Mouse (Mus musculus): ENCODE results near the gene Ric8b.

Ric8b gene

DNA sequence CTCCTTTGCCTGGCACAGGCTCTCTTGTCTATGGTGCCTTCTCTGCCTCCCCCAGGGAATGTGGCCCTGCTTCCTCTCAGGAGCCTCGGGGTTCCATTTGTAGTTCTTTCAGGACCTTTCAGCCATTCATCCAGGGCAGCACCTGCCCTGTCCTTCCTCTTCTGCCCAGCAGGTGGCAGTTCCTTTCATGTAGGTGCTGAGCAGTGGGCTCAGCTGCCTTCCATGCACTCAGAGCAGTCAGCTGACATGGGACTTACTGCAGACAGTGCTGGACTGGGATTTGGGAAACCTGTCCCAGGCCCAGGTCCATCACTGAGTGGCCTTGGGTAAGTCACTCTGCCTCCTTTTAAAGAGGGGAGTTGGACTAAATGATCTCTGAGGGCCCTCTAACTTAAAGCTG, 96.0 kb downstream of the Ric8b start:
- DNase-seq: peak in 1 of 2 experiments; percentile 46

DNA sequence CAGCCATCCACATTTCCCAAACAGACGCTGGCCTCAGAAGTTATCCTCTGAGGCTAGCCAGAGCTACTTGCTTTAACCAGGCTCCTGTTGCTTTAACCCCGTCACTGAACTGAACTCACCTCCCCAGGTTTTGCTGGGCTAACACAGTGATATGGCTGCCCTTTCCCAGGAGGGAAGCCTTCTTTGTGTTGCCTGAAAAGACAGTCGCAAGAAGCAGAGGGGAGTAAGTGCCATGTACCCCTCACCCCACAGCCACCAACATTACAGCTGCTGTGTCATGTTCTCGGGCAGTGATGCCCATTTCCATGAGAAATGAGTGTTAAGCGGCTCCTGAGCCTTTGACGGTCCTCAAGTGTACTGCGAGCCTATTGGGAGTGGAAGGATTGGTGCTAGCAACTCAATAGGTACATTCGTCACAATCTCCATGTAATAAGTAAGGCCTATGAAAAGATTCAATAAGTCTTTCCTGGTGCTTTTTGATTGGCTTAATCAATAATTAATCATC, 96.6 kb downstream of the Ric8b start:
- DNase-seq: no peak

DNA sequence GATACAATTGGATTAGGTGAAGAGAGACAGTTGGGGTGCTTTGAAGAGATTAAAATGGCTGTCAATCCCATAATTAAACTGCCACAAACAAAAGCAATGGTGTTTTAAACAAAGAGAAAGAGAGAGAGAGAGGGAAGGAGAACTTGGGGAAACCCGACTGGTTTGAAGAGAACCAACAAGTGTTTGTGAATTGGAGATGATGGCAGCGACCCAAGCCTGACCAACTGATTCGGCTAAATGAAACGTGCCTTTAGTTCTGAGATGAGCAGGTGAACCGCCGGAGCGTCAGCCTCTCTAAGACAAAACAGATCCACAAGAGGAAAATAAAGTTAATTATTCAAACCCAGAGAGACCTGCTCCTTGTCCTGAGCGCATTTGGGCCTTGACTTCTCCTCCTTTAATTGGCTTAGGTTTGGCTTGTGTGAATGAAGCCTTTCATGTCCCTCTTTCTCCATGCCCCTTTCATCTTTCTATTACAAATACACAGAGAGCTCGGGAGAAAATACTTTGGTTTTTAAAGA, 97.1 kb downstream of the Ric8b start:
- no peak for DNase-seq

DNA sequence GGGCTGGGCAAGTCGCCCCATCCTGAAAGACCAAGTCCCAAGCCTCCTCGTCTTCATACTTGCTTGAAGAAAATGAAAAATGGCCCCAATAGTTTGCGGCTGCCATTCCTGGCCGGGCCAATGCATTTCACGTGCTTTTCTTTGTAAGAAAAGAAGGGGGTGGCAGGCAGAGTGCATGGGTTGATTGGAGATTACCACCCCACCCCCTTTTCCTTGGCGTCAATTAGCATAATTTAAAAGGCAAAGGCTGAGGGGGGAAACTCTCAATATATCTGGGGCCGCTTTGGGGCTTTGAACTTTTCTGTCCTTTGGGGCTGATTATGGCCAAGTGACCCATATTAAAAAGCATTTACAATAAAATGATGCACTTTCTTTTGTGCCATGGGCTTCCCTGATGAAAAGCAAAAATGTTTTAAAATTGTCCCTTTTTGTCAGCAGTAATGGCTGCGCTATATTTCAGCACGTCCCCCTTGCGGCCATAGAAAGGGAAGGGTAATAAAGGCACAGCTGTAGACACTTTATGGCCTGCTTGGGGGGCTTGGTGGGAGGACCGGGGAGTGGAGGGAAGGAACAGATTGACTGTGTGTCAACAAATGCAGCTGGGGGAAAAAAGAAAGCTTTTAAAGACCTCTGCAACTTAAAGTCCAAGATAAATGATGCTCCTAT, 105.4 kb downstream of the Ric8b start:
- DNase-seq: no peak

DNA sequence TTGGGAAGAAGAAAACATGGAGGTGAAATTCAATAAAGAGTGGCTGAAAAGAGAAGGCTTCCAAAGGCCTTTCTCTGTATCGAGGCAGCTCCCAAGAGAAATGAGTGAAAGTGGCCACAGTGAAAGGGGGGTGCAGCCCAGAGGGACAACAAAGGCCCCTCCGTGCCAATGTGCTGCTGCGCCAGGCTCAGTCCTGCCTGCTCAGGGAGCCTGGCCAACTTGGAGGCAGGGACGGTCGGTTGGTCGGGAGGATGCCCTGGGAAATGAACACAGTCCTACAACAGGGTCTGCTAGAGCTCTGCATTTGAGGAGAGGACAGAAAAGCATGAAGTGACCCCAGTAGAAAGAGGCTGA, 105.9 kb downstream of the Ric8b start:
- DNase-seq: peak in 1 of 2 experiments; percentile 29

DNA sequence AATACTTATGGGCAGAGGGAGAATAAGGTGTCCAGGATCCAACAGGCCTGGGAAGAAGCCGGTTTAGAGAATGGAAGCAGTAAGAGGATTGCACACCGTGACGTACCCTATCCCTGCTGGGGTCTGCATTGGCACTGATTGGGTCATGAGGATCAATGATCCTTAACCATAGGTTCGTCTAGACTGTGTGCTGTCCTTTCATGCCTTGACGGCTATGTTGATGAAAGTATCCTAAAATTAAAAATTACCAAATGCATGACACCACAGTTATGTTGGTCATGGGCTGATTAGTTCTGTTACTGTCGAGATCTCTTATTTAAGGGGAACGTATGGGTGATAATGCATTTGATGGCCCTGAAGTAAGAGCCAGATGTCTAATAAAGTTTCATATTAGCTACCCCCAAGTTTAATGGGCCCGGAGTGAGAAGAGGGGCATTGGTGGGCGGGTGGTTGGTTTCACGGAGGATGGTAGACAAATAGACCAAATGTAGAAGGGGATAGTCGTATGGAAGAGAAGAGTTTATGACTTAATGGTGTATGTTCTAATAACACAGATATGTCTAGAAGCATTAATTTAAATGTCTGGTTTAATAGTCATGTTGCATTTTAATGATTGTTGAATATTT, 108.5 kb downstream of the Ric8b start:
- no peak for DNase-seq

DNA sequence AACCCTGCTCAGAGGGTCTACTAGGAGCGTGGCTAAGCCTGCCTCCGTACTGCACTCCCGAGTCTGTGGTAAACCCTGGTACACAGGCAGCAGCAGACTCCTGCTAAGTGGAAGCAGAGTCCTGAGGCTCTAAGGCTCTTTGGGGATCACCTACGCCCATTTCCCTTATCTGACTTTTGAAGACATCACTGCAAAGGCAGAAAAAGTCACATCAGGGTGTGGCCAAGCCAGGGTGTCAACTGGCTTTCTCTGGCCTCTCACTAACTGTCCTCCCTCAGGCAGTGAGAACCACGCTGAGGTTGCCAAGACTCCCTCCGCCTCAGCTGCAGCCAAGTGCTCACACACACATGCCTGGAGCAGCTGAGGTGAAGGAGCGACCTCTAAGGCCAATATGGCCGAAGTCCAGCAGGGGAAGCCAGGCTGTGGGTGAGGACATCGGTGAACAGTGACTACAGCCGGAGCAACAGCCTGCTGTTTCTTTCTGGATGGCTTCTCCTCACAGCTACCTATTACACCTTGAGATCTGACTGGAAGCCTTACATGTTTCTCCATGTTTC, 110.3 kb downstream of the Ric8b start:
- no peak for DNase-seq

DNA sequence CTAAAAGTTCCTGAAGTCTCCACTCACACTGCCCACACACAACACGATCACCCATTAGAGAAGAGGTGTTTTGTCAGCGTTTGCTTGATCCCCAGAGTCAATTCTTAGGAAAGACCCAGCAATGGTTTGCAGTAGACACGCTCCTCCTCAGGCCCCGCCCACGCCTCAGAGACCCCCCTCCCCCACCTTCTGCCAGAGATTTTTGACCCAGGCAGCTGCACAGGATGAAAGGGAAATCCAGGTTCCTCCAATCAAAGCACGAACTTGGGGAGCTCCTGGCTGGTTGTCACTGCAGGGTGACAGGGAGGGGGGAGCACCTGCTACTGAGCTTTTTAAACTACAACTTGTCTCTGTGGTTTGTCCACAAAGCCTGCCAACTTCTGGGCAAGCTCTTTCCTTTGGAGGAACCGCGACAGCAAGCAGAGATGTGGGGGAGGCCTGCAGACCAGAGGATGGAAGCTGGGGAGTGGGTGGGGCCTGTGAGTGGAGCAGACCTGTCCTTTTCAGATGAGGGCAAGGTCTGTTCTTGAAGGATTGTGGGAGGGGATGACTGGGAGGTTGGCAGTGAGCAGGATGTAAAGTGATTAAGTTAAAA, 117.8 kb downstream of the Ric8b start:
- DNase-seq: no peak

DNA sequence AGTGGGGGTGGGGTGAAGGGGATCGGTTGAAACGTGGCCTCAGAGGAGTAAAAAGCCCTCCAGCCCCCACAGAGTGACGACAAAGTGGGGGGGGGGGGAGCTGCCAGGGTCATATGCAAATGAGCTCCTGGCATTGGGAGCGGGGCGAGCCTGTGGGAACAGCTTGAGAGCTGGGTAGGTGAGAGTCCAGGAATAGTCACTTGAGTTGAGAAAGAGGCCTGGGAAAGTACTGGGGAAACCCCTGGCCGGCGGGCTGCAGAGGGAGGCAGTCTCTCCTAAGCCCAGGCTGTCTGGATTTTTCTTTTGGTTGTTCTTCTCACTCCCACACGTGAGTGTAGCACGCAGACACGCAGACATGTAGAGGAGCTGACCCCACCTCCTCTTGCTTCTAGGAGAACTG, 120.7 kb downstream of the Ric8b start:
- no peak for DNase-seq

DNA sequence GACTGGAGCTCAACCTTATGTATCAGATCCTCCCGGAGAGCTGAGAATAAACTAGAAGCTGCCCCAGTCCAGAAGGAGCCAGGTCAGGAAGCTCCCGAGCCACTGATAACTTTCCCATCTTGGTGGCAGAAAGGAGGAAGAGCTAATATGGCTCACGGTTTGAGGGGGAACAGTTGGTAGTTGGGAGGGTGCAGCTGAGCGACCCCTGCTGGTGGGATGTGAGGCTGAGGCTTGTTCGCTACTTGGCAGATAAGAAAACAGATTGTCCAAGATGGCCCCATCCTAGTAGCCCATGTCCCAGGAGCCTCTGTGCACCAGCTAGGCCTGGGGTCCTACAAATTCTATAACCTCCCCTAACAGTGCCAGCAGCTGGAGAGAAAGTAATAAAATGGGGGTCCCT, 121.4 kb downstream of the Ric8b start:
- no peak for DNase-seq

DNA sequence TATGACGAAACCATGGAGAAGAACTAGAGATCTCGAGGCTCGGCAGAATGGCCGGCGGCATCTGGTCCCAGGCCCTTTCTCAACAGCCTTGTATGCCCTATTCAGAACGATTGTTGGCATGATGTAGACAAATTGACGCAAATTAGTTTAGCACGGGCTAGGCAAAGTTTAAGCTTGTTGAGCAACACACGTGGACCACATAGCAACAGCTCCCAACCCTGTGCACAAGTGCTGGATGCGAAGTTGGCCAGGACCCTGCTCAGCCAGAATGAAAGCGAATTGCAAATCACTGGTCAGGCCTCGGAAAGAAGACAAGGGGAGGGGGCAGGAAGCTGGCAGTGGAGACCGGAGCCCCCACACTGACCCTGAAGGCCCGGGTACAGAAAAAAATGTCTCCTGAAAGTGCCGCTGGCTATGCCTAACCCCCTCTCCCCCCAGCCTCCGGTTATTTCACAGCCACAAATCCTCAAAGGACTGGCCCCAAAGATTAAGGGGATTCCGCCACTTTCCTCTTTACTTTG, 126.8 kb downstream of the Ric8b start:
- DNase-seq: no peak

DNA sequence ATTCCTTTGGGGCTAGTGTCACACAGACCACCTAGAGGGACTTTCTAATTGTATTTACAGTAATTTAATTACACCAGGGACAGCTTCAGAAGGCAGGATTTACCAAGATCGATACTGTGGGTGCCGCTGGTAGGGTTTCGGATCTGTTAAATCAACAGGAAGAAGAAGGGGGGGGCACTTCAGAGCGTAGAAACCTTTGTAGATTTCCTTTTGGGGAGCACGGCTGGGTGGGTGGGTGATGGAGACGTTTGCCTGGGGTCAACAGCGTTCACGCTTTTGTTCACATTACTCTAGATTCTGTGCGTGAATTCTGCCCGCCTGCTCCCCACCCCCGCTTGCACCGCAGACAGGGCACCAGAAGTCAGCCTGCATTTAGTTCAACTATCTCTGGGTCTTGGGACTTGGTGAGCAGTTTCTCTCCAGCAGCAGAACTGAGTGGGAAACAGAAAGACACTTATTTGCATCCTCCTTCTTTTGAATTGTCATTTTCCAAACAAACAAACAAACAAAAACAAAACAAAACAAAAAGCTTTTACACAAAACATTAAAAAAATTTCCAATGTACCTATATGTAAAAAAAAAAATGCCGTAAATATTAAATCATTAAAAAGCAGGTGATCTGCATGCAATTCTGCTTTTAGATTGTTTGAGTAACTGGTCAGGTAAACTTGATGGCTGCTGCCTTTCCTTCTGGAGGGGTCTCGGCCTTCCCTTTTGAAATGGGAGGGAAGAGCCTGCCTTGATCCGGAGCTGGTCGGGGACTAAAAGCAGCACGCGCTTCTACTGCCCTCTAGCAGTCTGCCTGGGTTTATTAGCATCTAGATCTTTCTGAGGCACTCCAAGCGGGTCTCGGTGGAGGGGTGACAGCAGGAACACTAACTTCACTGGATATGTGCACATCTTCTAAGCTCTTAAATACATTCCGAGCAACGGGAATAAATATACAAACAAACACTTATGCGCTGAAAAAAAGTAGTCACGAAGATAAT, 127.6 kb downstream of the Ric8b start:
- DNase-seq: peak; percentile 51 to 66

DNA sequence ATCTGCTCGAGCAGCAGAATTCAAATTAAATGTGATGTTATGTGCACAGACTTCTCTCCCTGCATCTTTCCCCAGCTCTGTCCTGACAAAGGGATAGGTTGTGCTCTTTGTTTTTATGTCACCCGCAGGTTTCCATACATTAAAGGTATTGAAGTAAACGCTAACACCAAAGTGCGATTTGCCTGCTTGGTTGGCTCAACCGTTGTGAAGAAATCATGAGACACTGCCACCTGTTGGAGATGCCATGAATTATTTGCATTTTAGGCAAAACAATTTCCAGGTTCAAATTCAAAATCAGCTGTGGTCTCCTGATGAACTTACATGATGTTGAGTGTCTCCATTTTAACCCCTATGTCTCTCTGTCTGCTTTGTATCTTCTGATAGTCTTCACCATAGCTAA, 129.2 kb downstream of the Ric8b start:
- peak; percentile 19 to 59 for DNase-seq

DNA sequence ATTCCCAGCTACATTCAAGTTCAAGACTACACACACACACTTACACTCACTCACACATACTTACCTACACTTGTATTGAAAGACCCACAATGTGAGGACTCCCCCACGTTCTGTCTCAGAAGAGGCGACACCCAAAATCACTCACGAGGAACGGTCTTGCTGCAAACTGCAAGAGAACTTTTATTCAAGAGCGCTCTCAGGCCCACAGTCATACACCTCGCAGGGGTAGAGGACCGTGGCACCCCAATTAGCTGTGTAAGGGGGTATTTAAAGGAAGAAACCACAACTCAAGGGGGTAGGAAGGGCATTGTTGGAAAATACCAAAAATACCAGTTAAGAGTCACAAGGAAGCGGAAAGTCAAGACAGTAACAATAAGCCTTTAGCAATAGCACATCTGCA, 130.6 kb downstream of the Ric8b start:
- no peak for DNase-seq

DNA sequence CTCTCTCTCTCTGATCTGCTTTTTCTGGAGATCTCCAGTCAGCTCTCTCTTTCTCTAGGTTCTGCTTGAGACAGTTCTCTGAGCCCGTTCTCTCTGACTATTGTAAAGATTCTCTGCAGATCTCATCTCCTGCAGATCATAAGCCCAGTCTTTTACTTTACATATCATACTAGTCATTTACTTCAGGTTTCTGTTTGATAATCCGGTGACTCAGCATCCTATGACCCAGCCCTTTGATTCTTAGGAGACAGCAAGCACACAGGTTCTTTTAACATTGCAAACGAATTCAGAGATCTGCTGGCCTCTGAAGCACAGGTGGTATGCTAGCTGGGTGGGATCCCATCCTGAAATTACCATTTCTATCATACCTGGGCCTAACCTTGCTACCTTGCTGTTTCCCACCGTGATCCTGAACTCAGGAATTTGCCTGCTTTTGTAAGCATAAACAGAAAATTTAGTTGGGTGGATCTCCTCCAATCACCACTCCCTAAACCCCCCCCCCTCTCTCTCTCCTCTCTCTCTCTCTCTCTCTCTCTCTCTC, 133.3 kb downstream of the Ric8b start:
- DNase-seq: no peak

DNA sequence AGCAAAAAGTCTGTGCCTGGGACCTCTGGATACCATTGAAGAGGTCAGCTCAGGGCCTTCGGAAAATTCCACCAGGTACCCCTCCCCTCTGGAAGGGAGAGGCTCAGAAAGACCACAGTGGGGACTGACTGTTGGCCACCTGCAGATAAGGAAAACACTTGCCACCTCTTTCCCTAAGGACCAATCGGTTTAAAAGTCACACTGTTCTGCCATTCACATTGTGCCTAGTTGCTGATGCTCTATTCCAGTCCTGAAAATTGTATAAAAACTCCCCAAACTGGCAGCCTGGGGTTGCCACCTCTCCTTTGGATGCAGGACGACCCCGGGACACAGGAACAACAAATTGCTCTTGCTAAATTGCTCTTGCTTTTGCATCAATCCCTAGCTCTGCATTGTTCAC, 135.0 kb downstream of the Ric8b start:
- DNase-seq: no peak

DNA sequence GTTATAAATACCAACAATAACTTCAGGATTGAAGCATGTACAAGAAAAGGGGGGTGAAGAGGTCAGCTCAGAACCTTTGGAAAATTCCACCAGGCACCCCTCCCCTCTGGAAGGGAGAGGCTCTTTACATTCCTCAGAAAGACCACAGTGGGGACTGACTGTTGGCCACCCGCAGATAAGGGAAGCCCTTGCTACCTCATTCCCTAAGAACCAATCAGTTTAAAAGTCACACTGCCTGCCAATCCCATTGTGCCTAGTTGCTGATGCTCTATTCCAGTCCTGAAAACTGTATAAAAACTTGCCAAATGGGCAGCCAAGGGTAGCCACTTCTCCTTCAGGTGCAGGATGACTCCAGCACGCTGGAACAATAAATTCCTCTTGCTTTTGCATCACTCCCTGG, 137.5 kb downstream of the Ric8b start:
- DNase-seq: no peak
